Mouse (Mus musculus) ovary, postnatal 36 days (tissue): ENCODE results near the gene Ctnnd2.

ENCODE experiments used
- DNase-seq: peaks from one replicate; pipeline ENCODE4 v3.0.0; 2022; ENCODE audit warnings: low spot score, mixed read lengths

Ctnnd2 gene

GRCm38 (mm10) chr15:30240881-30241280 lies 68.5 kb downstream of the Ctnnd2 start:
- DNase-seq = no peak

DNA sequence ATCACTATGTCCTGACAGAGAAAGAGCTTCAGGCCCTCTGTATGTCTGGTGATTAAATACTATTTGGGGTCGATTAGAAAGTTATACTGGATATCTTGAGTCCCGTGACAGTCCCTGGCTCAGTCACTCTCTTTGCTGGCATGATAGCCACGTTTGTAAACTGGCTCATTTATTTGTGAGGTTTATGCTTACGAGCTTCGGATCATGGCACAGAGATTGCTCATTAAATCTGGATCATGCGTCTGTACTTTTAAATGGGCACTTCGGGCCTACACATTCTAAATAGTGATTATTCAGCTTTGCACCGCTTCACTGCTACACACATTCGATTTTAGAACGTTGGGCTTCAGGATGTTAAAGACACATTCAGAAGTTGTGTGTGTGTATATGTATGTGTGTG lies 96.4 kb downstream of the Ctnnd2 start:
- no peak for DNase-seq

DNA sequence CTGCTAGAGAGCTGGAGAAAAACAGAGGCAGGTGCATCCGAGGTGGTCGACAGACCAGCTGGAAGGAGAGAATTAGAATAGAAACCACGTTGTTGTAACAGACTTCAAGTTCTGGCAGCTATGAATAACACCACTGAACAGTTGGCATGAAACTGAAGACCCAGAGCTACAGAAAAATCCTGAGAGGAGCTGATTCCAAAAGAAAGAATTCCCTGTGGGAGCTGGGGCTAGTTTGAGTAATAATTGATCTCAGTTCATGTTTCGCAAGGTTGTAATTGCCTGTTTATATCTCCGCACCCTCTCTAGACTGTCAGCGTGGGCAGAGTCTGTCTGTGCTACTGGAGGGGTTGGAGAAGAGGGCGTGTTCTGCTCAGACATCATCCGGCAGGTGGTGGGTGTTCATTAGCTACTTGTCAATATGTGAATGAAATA lies 98.8 kb downstream of the Ctnnd2 start:
- DNase-seq = no peak

GRCm38 (mm10) chr15:30272326-30272725 lies 99.9 kb downstream of the Ctnnd2 start:
- DNase-seq = no peak

DNA sequence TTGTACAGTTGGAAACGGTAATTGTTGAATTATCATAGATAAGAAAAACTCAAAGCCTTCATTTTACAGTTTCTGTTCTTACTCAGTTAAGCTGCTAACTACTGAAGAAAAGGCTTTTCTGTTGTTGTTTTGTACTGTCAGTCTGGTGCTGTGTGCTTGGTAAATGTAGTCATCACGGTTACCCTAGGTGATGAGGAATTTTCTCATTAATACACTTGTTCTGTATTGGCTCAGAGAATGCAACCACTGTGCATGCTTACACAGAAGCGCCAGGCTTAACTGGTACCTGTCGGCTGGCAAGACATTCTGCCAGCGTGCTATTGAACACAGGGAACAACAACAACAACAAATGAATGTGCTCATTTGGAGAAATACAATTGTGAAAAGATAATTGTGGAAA lies 103.3 kb downstream of the Ctnnd2 start:
- no peak for DNase-seq

GRCm38 (mm10) chr15:30276691-30277090 lies 104.3 kb downstream of the Ctnnd2 start:
- DNase-seq = no peak

DNA sequence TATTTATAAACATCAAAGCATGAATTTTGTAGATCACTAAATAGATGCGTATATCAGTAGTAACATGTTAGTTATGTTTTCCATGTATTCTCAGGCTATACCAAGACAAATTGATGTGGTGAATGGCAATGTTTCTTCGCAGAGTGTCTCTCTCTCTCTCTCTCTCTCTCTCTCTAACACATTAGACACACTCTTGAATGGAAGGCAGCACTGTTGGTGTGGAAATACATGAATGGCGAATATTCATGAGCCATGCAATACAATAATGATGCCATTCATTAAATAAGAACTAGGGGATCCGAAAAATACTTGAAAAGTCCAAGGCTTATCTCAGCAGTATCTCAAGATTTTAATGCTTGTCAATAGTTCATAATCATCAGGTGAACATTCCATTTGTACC lies 106.2 kb downstream of the Ctnnd2 start:
- DNase-seq = no peak

DNA sequence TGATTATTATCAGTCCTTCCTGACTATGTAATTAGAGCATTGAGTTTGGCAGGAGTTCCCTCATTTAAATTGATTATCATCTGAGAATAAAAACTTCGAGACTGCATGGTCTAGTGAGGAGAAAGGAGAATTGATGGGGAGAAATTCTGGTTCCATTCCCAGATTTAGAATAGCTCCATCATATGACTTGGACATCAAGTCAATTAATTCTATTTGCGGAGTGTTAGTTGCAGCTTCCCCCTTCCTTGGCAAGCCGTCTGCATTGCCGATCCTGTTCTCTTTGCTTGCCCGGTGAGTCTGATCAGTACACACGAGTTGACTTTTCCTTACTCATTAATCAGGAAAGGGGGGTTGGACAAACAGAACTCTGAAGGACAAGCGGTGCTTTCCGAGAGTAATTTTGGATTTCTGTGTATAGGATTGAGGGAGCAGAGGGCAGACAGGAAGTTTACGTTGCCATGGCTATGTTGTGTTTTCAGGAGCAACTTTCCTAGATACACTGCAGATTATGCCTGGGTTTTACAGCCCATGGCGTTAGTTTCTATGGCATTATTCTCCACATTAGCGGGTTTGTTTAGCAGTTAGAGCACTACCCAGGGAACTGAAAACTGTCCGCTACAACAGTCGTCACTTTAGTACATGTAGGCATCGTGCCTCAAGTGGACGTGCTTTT lies 113.3 kb downstream of the Ctnnd2 start:
- no peak for DNase-seq

DNA sequence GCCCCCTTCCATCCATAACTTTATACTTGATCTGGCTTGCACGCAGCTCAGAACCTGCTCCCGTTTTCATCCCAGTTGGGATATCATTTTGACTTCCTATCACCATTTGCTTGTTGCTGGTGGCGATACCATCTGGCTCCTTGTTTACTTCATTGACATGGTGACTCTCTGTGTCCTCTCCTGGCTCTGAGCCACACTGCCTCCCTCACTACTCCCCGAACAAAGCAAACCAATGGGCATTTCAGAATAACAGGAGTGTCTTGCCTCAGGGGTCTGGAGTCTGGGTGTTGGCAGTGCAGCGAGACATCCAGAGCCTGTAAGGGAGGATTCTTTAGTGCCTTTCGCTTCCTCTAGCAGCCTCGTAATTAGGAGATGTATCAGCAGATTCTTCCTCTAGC lies 113.9 kb downstream of the Ctnnd2 start:
- no peak for DNase-seq

- DNase-seq = no peak
These were observed 130.4 kb downstream of the Ctnnd2 start for GRCm38 (mm10) chr15:30302824-30303223.

DNA sequence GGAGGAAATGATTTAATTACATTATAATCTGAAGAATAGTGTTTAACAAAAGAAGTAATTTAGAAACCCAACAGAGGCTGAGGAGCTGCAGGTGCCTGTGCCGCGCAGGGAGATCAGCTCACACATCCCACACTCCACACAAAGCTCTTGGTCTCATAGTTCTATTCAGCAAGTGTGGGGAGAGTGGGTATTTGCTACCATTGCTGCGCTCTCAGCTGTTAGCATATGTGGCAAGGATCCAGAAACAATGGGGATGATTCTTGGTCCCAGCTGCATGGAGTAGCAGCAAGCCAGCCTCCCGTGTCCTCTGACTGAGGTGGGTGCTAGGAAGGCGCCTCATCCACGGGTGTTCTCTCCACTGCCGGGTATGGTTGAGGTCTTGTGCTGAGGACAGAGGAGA lies 134.0 kb downstream of the Ctnnd2 start:
- DNase-seq = no peak

DNA sequence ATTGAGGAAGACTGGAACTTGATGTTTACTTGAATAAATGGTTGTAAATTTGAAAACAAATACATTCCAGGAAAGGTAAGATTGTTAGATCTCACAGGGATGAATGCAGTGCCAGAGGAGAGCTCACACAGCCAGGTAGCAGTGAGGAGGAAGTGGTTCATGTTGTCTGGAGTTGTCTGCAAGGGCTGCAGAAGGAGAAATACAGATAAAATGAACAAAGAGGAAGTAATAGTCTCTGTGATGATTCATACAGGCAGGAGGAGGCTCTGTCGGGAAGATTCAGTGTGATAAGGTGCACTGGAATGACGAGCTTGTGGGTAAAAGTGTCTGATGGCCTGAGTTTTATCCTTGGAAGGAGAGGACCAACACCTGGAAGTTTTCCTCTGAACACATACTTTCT lies 150.2 kb downstream of the Ctnnd2 start:
- DNase-seq = no peak

DNA sequence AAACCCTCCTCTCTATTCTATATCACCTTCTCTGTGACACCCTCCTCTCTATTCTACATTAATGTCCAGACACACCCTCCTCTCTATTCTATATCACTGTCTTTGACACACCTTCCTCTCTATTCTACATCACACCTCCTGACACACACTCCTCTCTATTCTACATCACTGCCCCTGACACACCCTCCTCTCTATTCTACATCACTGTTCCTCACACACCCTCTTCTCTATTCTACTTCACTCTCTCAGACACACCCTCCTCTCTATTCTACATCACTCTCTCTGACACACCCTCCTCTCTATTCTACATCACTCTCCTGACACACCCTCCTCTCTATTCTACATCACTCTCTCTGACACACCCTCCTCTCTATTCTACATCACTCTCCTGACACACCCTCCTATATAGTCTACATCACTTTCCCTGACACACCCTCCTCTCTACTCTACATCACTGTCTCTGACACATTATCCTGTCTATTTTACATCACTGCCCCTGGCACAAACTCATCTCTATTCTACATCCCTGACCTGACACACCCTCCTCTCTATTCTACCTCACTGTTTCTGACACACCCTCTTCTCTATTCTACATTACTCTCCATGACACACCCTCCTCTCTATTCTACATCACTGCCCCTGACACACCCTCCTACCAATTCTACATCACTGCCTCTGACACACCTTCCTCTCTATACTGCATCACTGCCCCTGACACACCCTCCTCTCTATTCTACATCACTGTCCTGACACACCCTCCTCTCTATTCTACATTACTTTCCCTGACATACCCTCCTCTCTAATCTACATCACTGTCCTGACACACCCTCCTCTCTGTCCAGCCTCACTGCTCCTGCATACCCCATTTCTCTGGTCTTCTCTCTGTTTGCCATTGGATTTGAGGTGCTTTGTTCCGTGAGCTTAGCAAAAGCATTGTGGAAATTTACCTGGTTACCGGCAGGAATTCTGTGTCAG lies 161.2 kb downstream of the Ctnnd2 start:
- no peak for DNase-seq

DNA sequence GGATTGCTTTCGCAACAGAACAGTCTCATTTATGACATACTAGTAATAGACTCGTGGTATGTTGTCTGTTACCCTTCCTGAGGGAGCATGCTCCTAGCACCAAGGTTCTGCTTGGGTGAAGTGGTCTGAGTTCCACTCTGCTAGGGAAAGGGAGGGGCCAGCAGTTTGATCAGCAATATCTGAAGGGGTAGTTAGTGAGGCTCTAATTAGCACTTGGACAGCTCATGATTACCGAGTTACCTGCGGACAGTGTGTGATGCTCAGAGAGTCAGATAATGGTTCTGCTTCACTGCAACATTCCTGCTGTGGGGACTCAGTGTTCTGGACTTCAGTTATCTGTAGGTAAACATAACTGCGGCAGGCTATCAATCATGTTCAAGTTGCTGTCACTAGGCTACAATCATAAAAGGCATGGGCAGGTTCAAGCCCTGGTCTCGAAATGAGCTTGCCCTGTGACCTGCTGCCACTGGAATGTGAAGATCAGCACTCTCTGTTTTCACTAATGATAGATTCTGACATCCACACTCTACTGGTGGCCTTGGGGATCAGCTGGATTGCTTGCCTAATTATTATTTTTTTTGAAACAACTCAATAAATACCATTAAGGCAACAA lies 166.3 kb downstream of the Ctnnd2 start:
- no peak for DNase-seq

DNA sequence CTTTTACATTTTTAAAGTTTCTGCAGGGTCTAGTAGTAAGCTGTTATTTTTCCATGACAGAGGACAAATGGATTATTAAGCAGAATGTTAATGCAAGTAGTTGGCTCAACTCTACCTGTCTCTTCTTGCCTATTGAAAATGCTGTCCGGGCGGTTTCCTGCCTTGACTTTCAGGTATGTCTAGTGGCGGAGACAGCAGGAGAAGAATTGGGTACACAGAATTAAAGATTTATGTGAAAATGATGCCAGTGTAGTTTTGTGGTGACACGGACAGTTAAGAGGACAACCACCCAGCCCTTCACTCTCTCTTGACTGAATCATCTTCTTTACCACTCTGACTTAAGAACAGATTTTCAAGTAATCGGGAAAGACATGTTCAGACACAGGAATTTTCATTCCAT lies 173.4 kb downstream of the Ctnnd2 start:
- no peak for DNase-seq

DNA sequence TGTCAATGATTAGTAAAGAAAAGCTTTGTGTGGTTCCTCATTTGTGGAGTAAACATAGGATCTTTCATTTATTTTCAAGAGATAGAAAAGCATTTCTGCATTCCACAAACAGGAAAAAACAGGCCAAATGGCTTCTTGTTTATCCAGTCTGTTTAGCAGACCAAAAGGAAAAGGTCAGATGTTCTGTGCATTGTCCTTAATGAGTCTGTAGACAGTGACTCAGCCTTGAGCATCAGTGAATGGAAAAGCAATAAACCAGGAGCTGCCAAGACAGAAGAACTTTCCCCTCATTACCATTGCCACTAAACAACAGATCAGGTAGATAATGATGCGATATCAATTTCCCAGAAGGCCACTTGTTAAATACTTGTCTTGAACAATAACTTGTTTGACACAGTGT lies 192.1 kb downstream of the Ctnnd2 start:
- DNase-seq = no peak

DNA sequence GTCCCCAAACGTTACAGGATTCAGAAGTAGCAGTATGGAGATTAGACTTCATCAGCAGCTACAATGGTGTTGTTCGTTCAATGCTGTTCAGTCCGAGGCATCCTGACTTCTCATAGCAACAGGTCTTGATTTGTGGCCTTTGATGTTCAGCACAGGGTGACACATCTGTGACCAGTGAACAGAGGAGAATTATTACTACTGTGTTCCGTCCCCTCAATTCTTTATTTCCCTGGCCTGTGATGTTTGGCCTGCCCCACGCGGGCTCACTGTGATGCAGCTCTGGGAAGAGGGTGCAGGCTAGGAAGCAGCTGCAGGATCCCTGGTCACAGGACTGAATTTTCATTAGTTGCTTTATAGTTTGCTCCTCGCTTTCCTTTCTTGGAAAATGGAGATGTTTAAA lies 197.6 kb downstream of the Ctnnd2 start:
- no peak for DNase-seq

DNA sequence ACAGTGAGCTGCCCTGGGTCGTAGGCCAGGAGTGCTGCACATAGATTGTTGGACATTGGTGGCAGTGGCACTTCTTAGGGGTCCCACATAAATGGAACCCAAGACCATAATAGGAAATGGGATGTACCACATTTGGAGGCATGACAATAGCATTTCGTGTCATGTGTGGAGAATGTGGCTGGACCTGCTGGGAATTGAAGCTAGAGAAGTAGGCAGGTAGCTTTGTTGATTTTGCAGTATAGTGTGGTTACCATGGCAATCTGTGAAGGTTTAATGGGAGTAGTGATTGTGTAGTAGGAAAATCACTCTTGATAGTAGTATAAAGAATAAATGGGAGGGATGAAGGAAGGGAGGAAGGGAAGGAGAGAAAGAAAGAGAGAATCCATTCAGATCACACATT lies 198.8 kb downstream of the Ctnnd2 start:
- no peak for DNase-seq

GRCm38 (mm10) chr15:30373654-30374215 lies 201.3 kb downstream of the Ctnnd2 start:
- DNase-seq = no peak

GRCm38 (mm10) chr15:30374907-30375306 lies 202.5 kb downstream of the Ctnnd2 start:
- DNase-seq = no peak

- DNase-seq = no peak
These were observed 210.9 kb downstream of the Ctnnd2 start for GRCm38 (mm10) chr15:30383075-30383842.

- DNase-seq = no peak
These were observed 212.0 kb downstream of the Ctnnd2 start for GRCm38 (mm10) chr15:30384386-30384785.
